ENCODE assay signal across 8 mouse cellular contexts in genomic region chr13:44732442-44732974, GRCm38 (mm10). TPM values are rescaled to one million over a fixed set of nuclear protein-coding genes. Genes with fewer than 3 reads are reported as not detected.
DNase-seq lines count a peak whose midpoint lies in the region; ATAC-seq and TF ChIP-seq lines count a peak whose summit lies in the region.

No protein-coding gene starts in this region.

- H3K9ac ChIP-seq in heart, embryonic 12.5 days = peak overlapping the region; percentile 90
- peak overlapping the region; percentile 93 for H3K9ac ChIP-seq in liver, embryonic 12.5 days

- TF ChIP-seq POLR2A in embryonic fibroblast, embryonic 13.5 days (IDR thresholded peaks at IDR 0.05; ENCODE audit: low read depth, low read length) = no peak

- H3K27me3 ChIP-seq in heart, embryonic 12.5 days (replicated peaks) = no peaks in the 10 kb centered on the region
- H3K27me3 ChIP-seq in C2C12 (ENCODE audit: control insufficient read depth, insufficient read depth, insufficient read length) = no peaks in the 10 kb centered on the region
- H3K27me3 ChIP-seq in liver, embryonic 12.5 days (replicated peaks) = no peaks in the 10 kb centered on the region

- H3K4me1 ChIP-seq in heart, embryonic 12.5 days (replicated peaks) = peaks cover 38% of the 10 kb centered on the region
- no peaks in the 10 kb centered on the region for H3K4me1 ChIP-seq in embryonic fibroblast, embryonic 13.5 days (ENCODE audit: control insufficient read depth, insufficient read depth, low read length)
- H3K4me1 ChIP-seq in liver, embryonic 12.5 days = peaks cover 41% of the 10 kb centered on the region

- peaks cover 44% of the 10 kb centered on the region for H3K79me3 ChIP-seq in C2C12 (ENCODE audit: low read depth)

- ATAC-seq in heart, embryonic 12.5 days (ENCODE audit: insufficient number of reproducible peaks, low FRiP score) = no peak
- no peak for ATAC-seq in liver, embryonic 12.5 days

- no peaks in the 10 kb centered on the region for H3K9me3 ChIP-seq in heart, embryonic 12.5 days (replicated peaks)
- H3K9me3 ChIP-seq in liver, embryonic 12.5 days (replicated peaks) = no peaks in the 10 kb centered on the region

- peaks cover 62% of the 10 kb centered on the region for H3K79me2 ChIP-seq in C2C12 (ENCODE audit: control insufficient read depth, insufficient read depth)

- DNase-seq in heart, postnatal 4 days = no peak
- no peak for DNase-seq in testis, postnatal 14 days (ENCODE audit: low spot score)
- no peak for DNase-seq in gastrocnemius, postnatal 4 days (ENCODE audit: low spot score in 2 of 2)
- DNase-seq in layer of hippocampus, adult 9-10 months (ENCODE audit: low spot score) = no peak

- H3K4me2 ChIP-seq in heart, embryonic 12.5 days = peak overlapping the region; percentile 81
- H3K4me2 ChIP-seq in liver, embryonic 12.5 days = peak overlapping the region; percentile 96

- WGBS in heart, embryonic 12.5 days = 0% methylated on average over 7 of the region's 7 CpGs
- 2% methylated on average over 7 of the region's 7 CpGs for WGBS in liver, embryonic 12.5 days (ENCODE audit: insufficient replicate concordance)

- H3ac ChIP-seq in C2C12 (ENCODE audit: control insufficient read depth, insufficient read length, low read depth) = no peak overlapping the region

- peak overlapping the region; percentile 74 for H3K4me3 ChIP-seq in heart, embryonic 12.5 days
- peak overlapping the region; percentile 60 for H3K4me3 ChIP-seq in C2C12 (ENCODE audit: insufficient read depth, poor library complexity, severe bottlenecking)
- H3K4me3 ChIP-seq in embryonic fibroblast, embryonic 13.5 days (ENCODE audit: insufficient read depth, low read length) = peak overlapping the region; percentile 64
- H3K4me3 ChIP-seq in liver, embryonic 12.5 days = peak overlapping the region; percentile 74

- no peaks in the 10 kb centered on the region for H3K36me3 ChIP-seq in heart, embryonic 12.5 days
- no peaks in the 10 kb centered on the region for H3K36me3 ChIP-seq in C2C12 (ENCODE audit: control insufficient read depth, insufficient read depth)
- H3K36me3 ChIP-seq in liver, embryonic 12.5 days = no peaks in the 10 kb centered on the region

- TF ChIP-seq CTCF in C2C12 (IDR thresholded peaks at IDR 0.05; ENCODE audit: control insufficient read depth, insufficient read depth, insufficient read length) = no peak
- no peak for TF ChIP-seq CTCF in embryonic fibroblast, embryonic 13.5 days (IDR thresholded peaks at IDR 0.05; ENCODE audit: borderline replicate concordance, insufficient read depth, low read length)

- peak overlapping the region; percentile 59; the same call in 1 of the 2 replicates for H3K27ac ChIP-seq in heart, embryonic 12.5 days (ENCODE audit: poor library complexity, severe bottlenecking)
- H3K27ac ChIP-seq in embryonic fibroblast, embryonic 13.5 days (ENCODE audit: insufficient read depth, low read length) = no peak overlapping the region
- peak overlapping the region; percentile 90; the same call in 1 of the 2 replicates for H3K27ac ChIP-seq in liver, embryonic 12.5 days

TF ChIP-seq in C2C12, 6 proteins besides CTCF, POLR2A, EP300 and RAD21:
- TF ChIP-seq USF1 (IDR thresholded peaks at IDR 0.05; ENCODE audit: low read depth) (no peak), MYOG (IDR thresholded peaks at IDR 0.05; ENCODE audit: control insufficient read depth, extremely low read depth, insufficient read length) (no peak), MAX (IDR thresholded peaks at IDR 0.05) (no peak), FOSL1 (IDR thresholded peaks at IDR 0.05; ENCODE audit: insufficient read depth, low read length, poor library complexity, severe bottlenecking) (no peak), MYOD1 (IDR thresholded peaks at IDR 0.05; ENCODE audit: control insufficient read depth, insufficient read length, low read depth) (no peak), CEBPB (IDR thresholded peaks at IDR 0.05; ENCODE audit: low read depth) (no peak)

RNA-seq across cellular contexts. Expression of gene Jarid2, which starts 3.2 kb away (rescaled TPM):
- polyA plus RNA-seq in heart, embryonic 12.5 days (2016; fragmentation: Nextera tagmentation; extraction: Ambion mirVana) = 40.6 TPM in 2 replicates
- 10 to 100 TPM; 45.2 to 53.1 TPM for total RNA-seq in heart, postnatal 4 days (2021)
- polyA plus RNA-seq in C2C12 (2012; fragmentation: generic; extraction: Trizol) = 3.1 TPM
- polyA plus RNA-seq in embryonic fibroblast, embryonic 13.5 days (2011; ENCODE audit: insufficient read length, low read depth, missing spikeins) = 9.7 and 14.4 TPM in 2 replicates
- polyA plus RNA-seq in liver, embryonic 12.5 days (2016; fragmentation: Nextera tagmentation; extraction: Ambion mirVana) = 18.0 and 21.0 TPM in 2 replicates
- total RNA-seq in gastrocnemius, postnatal 4 days (2021) = 10 to 100 TPM; 41.4 to 50.6 TPM
